Mouse (Mus musculus): ENCODE data around the gene Edil3. TPM values are rescaled to one million over a fixed set of nuclear protein-coding genes. Genes with fewer than 3 reads are reported as not detected.
"Not testable (repeated sequence)": the region's sequence is repeated elsewhere in the genome, so short reads cannot be mapped to it uniquely, and the experiment has no call there.

The Edil3 gene
- polyA plus RNA-seq, 1 experiment from 2014 or later, result 7.9 TPM

GRCm38 (mm10) chr13:89035711-89036110 is 214.4 kb downstream of the Edil3 start:
- no peak overlapping the region for H3K9ac ChIP-seq (ENCODE audit: low read depth, low read length)
- no peak overlapping the region for H3K27ac ChIP-seq (ENCODE audit: low read depth, low read length)
- no peaks in the 10 kb centered on the region for H3K9me3 ChIP-seq (ENCODE audit: control insufficient read depth, low read length)
- no peak overlapping the region for H3K4me2 ChIP-seq (replicated peaks; ENCODE audit: low read depth, low read length)
- no peaks in the 10 kb centered on the region for H3K4me1 ChIP-seq (ENCODE audit: control insufficient read depth, insufficient read depth, low read length)
- ATAC-seq (ENCODE audit: low FRiP score, low TSS enrichment), result no peak
- H3K4me3 ChIP-seq (ENCODE audit: low read length), result no peak overlapping the region
- H3K36me3 ChIP-seq (ENCODE audit: control insufficient read depth, insufficient read depth, low read length), result no peaks in the 10 kb centered on the region
- no peaks in the 10 kb centered on the region for H3K27me3 ChIP-seq (ENCODE audit: control insufficient read depth, insufficient read depth, low read length)
- WGBS, result 72% methylated on average over 2 of the region's 2 CpGs

DNA sequence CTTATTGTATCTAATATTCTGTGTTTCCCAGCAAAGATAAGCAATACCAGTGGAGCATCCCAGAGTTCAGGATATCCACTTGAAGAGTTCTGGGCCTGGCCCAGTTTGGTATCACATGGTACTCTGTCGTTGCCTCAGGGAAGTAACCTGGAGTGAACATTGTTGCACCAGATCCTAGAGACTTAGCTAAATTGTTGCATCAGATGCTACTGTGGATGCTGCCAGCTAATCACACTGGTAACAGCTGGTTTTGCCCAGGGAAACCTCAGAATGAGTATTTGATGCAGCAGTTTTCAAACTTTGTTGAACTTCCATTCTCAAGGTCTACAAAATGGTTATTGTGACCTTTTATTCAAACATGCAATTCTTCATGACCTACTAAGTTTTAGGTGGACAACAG is 220.2 kb downstream of the Edil3 start:
- no peak for ATAC-seq (ENCODE audit: low FRiP score, low TSS enrichment)
- Histone ChIP-seq H3K9ac (ENCODE audit: low read depth, low read length) (no peak overlapping the region), H3K36me3 (ENCODE audit: control insufficient read depth, insufficient read depth, low read length) (no peaks in the 10 kb centered on the region), H3K4me2 (replicated peaks; ENCODE audit: low read depth, low read length) (no peak overlapping the region), H3K27ac (ENCODE audit: low read depth, low read length) (no peak overlapping the region), H3K4me1 (ENCODE audit: control insufficient read depth, insufficient read depth, low read length) (no peaks in the 10 kb centered on the region), H3K9me3 (ENCODE audit: control insufficient read depth, low read length) (no peaks in the 10 kb centered on the region), H3K4me3 (ENCODE audit: low read length) (no peak overlapping the region), H3K27me3 (ENCODE audit: control insufficient read depth, insufficient read depth, low read length) (no peaks in the 10 kb centered on the region)
- WGBS, result 94% methylated on average over 1 of the region's 1 CpGs

GRCm38 (mm10) chr13:89070132-89070531 is 248.9 kb downstream of the Edil3 start:
- ATAC-seq (ENCODE audit: low FRiP score, low TSS enrichment), result not testable (repeated sequence)

GRCm38 (mm10) chr13:89076212-89076611 is 254.9 kb downstream of the Edil3 start:
- H3K9ac ChIP-seq (ENCODE audit: low read depth, low read length), result no peak overlapping the region
- H3K4me3 ChIP-seq (ENCODE audit: low read length), result no peak overlapping the region
- H3K4me1 ChIP-seq (ENCODE audit: control insufficient read depth, insufficient read depth, low read length), result no peaks in the 10 kb centered on the region
- no peaks in the 10 kb centered on the region for H3K9me3 ChIP-seq (ENCODE audit: control insufficient read depth, low read length)
- H3K27ac ChIP-seq (ENCODE audit: low read depth, low read length), result no peak overlapping the region
- 94% methylated on average over 1 of the region's 1 CpGs for WGBS
- no peak overlapping the region for H3K4me2 ChIP-seq (replicated peaks; ENCODE audit: low read depth, low read length)
- H3K27me3 ChIP-seq (ENCODE audit: control insufficient read depth, insufficient read depth, low read length), result no peaks in the 10 kb centered on the region
- ATAC-seq (ENCODE audit: low FRiP score, low TSS enrichment), result no peak
- no peaks in the 10 kb centered on the region for H3K36me3 ChIP-seq (ENCODE audit: control insufficient read depth, insufficient read depth, low read length)

More at GRCm38 (mm10) chr13:89070132-89070531, 248.9 kb downstream of the Edil3 start:
- H3K27ac ChIP-seq (ENCODE audit: low read depth, low read length); H3K36me3 ChIP-seq (ENCODE audit: control insufficient read depth, insufficient read depth, low read length); H3K4me3 ChIP-seq (ENCODE audit: low read length); H3K4me1 ChIP-seq (ENCODE audit: control insufficient read depth, insufficient read depth, low read length); H3K4me2 ChIP-seq (replicated peaks; ENCODE audit: low read depth, low read length); H3K27me3 ChIP-seq (ENCODE audit: control insufficient read depth, insufficient read depth, low read length); H3K9me3 ChIP-seq (ENCODE audit: control insufficient read depth, low read length); H3K9ac ChIP-seq (ENCODE audit: low read depth, low read length): not testable (repeated sequence)

DNA sequence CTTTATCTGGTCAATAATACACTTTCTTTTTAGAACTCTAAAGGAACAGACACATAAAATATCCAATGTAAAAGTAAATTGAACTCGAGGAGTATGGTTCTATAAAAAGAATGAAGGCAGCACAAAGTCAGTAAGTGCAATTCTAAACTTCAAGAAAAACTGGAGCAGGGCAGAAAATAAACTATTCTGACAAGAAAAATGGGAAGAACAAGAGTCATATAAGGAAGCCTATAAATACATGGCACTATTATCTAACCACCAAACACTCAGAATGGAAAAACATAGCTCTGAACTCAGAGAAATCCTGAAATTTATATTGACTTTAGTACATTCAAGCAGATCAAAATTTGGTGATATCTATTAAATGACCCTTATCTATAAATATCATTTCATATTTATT is 284.6 kb downstream of the Edil3 start:
- WGBS, result 68% methylated on average over 1 of the region's 1 CpGs
- H3K27me3 ChIP-seq (ENCODE audit: control insufficient read depth, insufficient read depth, low read length), result no peaks in the 10 kb centered on the region

GRCm38 (mm10) chr13:89117551-89117950 is 296.3 kb downstream of the Edil3 start:
- ATAC-seq (ENCODE audit: low FRiP score, low TSS enrichment), result no peak
- no peaks in the 10 kb centered on the region for H3K4me1 ChIP-seq (ENCODE audit: control insufficient read depth, insufficient read depth, low read length)
- H3K9ac ChIP-seq (ENCODE audit: low read depth, low read length), result no peak overlapping the region
- no peaks in the 10 kb centered on the region for H3K36me3 ChIP-seq (ENCODE audit: control insufficient read depth, insufficient read depth, low read length)
- no peak overlapping the region for H3K4me3 ChIP-seq (ENCODE audit: low read length)
- no peak overlapping the region for H3K4me2 ChIP-seq (replicated peaks; ENCODE audit: low read depth, low read length)
- H3K27me3 ChIP-seq (ENCODE audit: control insufficient read depth, insufficient read depth, low read length), result no peaks in the 10 kb centered on the region
- 76% methylated on average over 2 of the region's 2 CpGs for WGBS
- no peak overlapping the region for H3K27ac ChIP-seq (ENCODE audit: low read depth, low read length)
- no peaks in the 10 kb centered on the region for H3K9me3 ChIP-seq (ENCODE audit: control insufficient read depth, low read length)

More for the DNA sequence above, 284.6 kb downstream of the Edil3 start:
- H3K27ac ChIP-seq (ENCODE audit: low read depth, low read length), result no peak overlapping the region
- no peaks in the 10 kb centered on the region for H3K4me1 ChIP-seq (ENCODE audit: control insufficient read depth, insufficient read depth, low read length)
- H3K9ac ChIP-seq (ENCODE audit: low read depth, low read length), result no peak overlapping the region
- no peaks in the 10 kb centered on the region for H3K36me3 ChIP-seq (ENCODE audit: control insufficient read depth, insufficient read depth, low read length)
- H3K9me3 ChIP-seq (ENCODE audit: control insufficient read depth, low read length), result no peaks in the 10 kb centered on the region
- no peak for ATAC-seq (ENCODE audit: low FRiP score, low TSS enrichment)
- no peak overlapping the region for H3K4me2 ChIP-seq (replicated peaks; ENCODE audit: low read depth, low read length)
- H3K4me3 ChIP-seq (ENCODE audit: low read length), result no peak overlapping the region

DNA sequence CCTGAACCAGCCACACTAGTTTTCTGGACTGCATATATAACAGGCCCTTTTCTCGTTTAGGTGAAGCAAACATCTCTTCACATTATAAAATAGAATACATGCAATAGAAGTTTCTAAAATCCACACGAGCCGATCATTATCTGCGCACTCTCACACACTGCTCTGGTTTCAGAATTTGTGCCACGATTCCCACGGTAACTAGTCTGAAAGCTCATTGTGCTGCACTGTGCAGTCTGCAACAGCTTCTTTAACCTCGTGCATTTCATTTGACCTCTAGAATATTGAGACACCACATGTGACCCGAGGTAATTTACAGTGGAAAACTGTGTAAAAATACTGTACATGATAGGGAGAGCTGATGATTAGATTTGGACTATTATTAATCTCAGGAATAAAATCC is 298.5 kb downstream of the Edil3 start:
- ATAC-seq (ENCODE audit: low FRiP score, low TSS enrichment), result no peak
- Histone ChIP-seq H3K4me2 (replicated peaks; ENCODE audit: low read depth, low read length) (no peak overlapping the region), H3K4me1 (ENCODE audit: control insufficient read depth, insufficient read depth, low read length) (no peaks in the 10 kb centered on the region), H3K36me3 (ENCODE audit: control insufficient read depth, insufficient read depth, low read length) (no peaks in the 10 kb centered on the region), H3K9me3 (ENCODE audit: control insufficient read depth, low read length) (no peaks in the 10 kb centered on the region), H3K27me3 (ENCODE audit: control insufficient read depth, insufficient read depth, low read length) (no peaks in the 10 kb centered on the region), H3K9ac (ENCODE audit: low read depth, low read length) (no peak overlapping the region), H3K27ac (ENCODE audit: low read depth, low read length) (no peak overlapping the region), H3K4me3 (ENCODE audit: low read length) (no peak overlapping the region)
- 81% methylated on average over 8 of the region's 8 CpGs for WGBS

GRCm38 (mm10) chr13:89122511-89123253 is 301.4 kb downstream of the Edil3 start:
- Histone ChIP-seq H3K27ac (ENCODE audit: low read depth, low read length) (no peak overlapping the region), H3K27me3 (ENCODE audit: control insufficient read depth, insufficient read depth, low read length) (no peaks in the 10 kb centered on the region), H3K9me3 (ENCODE audit: control insufficient read depth, low read length) (no peaks in the 10 kb centered on the region), H3K36me3 (ENCODE audit: control insufficient read depth, insufficient read depth, low read length) (no peaks in the 10 kb centered on the region), H3K4me3 (ENCODE audit: low read length) (no peak overlapping the region), H3K4me1 (ENCODE audit: control insufficient read depth, insufficient read depth, low read length) (no peaks in the 10 kb centered on the region), H3K9ac (ENCODE audit: low read depth, low read length) (no peak overlapping the region), H3K4me2 (replicated peaks; ENCODE audit: low read depth, low read length) (no peak overlapping the region)
- WGBS, result 73% methylated on average over 6 of the region's 6 CpGs
- no peak for ATAC-seq (ENCODE audit: low FRiP score, low TSS enrichment)

DNA sequence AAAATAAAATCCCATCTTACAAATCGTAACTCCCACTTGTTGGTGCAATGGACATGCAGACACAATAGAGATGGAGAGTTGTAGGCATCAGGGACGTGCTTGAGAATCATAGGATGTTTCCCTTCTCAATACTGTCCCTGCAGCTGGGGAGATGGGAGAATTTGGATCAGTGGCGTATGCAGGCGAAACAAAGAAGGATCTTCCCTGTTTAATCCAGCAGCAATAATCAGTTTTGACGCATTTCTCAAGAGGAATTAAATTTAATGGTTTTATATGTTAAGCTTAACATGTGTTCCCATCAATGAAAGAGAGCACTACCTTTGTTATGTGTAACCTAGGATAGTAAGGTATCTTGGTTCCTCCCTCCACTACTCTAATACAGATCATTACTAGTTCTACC is 302.1 kb downstream of the Edil3 start:
- no peaks in the 10 kb centered on the region for H3K9me3 ChIP-seq (ENCODE audit: control insufficient read depth, low read length)
- no peak overlapping the region for H3K27ac ChIP-seq (ENCODE audit: low read depth, low read length)
- H3K4me2 ChIP-seq (replicated peaks; ENCODE audit: low read depth, low read length), result no peak overlapping the region
- H3K9ac ChIP-seq (ENCODE audit: low read depth, low read length), result no peak overlapping the region
- H3K4me3 ChIP-seq (ENCODE audit: low read length), result no peak overlapping the region
- no peaks in the 10 kb centered on the region for H3K27me3 ChIP-seq (ENCODE audit: control insufficient read depth, insufficient read depth, low read length)
- no peaks in the 10 kb centered on the region for H3K36me3 ChIP-seq (ENCODE audit: control insufficient read depth, insufficient read depth, low read length)
- no peak for ATAC-seq (ENCODE audit: low FRiP score, low TSS enrichment)
- WGBS, result 92% methylated on average over 5 of the region's 5 CpGs
- no peaks in the 10 kb centered on the region for H3K4me1 ChIP-seq (ENCODE audit: control insufficient read depth, insufficient read depth, low read length)

Data from kidney, embryonic 14.5 days (tissue).